ENCODE assay signal across 12 mouse cellular contexts in genomic region chr2:51752941-51753564, GRCm38 (mm10).
A peak's percentile ranks its signal among the peaks of the same experiment; 100 is the strongest.
DNase-seq lines count a peak whose midpoint lies in the region; ATAC-seq and TF ChIP-seq lines count a peak whose summit lies in the region.
"Had no signal": no experiment of that assay in that cellular context is flagged by ENCODE, and none has a peak within 500 bp of the region (broad histone marks: within the 10 kb centered on the region; RNA-seq: fewer than 3 reads in every experiment).

No protein-coding gene starts in this region.

- H3K9me3 ChIP-seq in forebrain, embryonic 11.5 days (ENCODE audit: control insufficient read depth, low read length), result no peaks in the 10 kb centered on the region
- H3K9me3 ChIP-seq in forebrain, embryonic 10.5 days, result no peaks in the 10 kb centered on the region
- H3K9me3 ChIP-seq in hindbrain, embryonic 11.5 days (ENCODE audit: control insufficient read depth, low read length), result no peaks in the 10 kb centered on the region
- no peaks in the 10 kb centered on the region for H3K9me3 ChIP-seq in midbrain, postnatal 0 days (ENCODE audit: low read length)
- H3K9me3 ChIP-seq: limb, embryonic 13.5 days had no signal

- H3K27ac ChIP-seq in forebrain, embryonic 11.5 days (ENCODE audit: low read depth, low read length), result 0 out of 2 replicates have a peak overlapping the region, but pooled peaks have one; percentile 34
- no peak overlapping the region for H3K27ac ChIP-seq in forebrain, embryonic 10.5 days
- peak overlapping the region; percentile 64 for H3K27ac ChIP-seq in hindbrain, embryonic 11.5 days (ENCODE audit: low read depth, low read length)
- H3K27ac ChIP-seq in midbrain, postnatal 0 days (ENCODE audit: low read depth, low read length), result no peak overlapping the region
- H3K27ac ChIP-seq: limb, embryonic 13.5 days had no signal

- 55% methylated on average over 12 of the region's 12 CpGs for WGBS in forebrain, embryonic 11.5 days
- 73% methylated on average over 12 of the region's 12 CpGs for WGBS in forebrain, embryonic 10.5 days
- 37% methylated on average over 12 of the region's 12 CpGs for WGBS in hindbrain, embryonic 11.5 days
- 13% methylated on average over 12 of the region's 12 CpGs for WGBS in midbrain, postnatal 0 days

- no peaks in the 10 kb centered on the region for H3K36me3 ChIP-seq in forebrain, embryonic 11.5 days (ENCODE audit: control insufficient read depth, insufficient read depth, low read length)
- no peaks in the 10 kb centered on the region for H3K36me3 ChIP-seq in forebrain, embryonic 10.5 days (replicated peaks)
- H3K36me3 ChIP-seq in hindbrain, embryonic 11.5 days (ENCODE audit: control insufficient read depth, insufficient read depth, low read length), result no peaks in the 10 kb centered on the region
- H3K36me3 ChIP-seq in midbrain, postnatal 0 days (ENCODE audit: insufficient read depth, low read length), result no peaks in the 10 kb centered on the region
- H3K36me3 ChIP-seq: limb, embryonic 13.5 days had no signal

- no peak overlapping the region for H3K4me3 ChIP-seq in forebrain, embryonic 11.5 days (ENCODE audit: low read depth, low read length)
- no peak overlapping the region for H3K4me3 ChIP-seq in forebrain, embryonic 10.5 days
- H3K4me3 ChIP-seq in hindbrain, embryonic 11.5 days (ENCODE audit: low read depth, low read length), result no peak overlapping the region
- no peak overlapping the region for H3K4me3 ChIP-seq in midbrain, postnatal 0 days (ENCODE audit: low read depth, low read length)
- H3K4me3 ChIP-seq: erythroblast, embryonic 14.5 days; limb, embryonic 13.5 days had no signal

- no peak overlapping the region for H3K4me2 ChIP-seq in forebrain, embryonic 11.5 days (ENCODE audit: low read depth, low read length, severe bottlenecking)
- H3K4me2 ChIP-seq in hindbrain, embryonic 11.5 days (replicated peaks; ENCODE audit: low read depth, low read length), result no peak overlapping the region
- H3K4me2 ChIP-seq in midbrain, postnatal 0 days (ENCODE audit: low read depth, low read length, poor library complexity, severe bottlenecking), result peak overlapping the region; percentile 21
- H3K4me2 ChIP-seq: limb, embryonic 13.5 days had no signal

- 0 out of 2 replicates have a peak, but pooled peaks cover 3% of the 10 kb centered on the region for H3K4me1 ChIP-seq in forebrain, embryonic 11.5 days (replicated peaks; ENCODE audit: control insufficient read depth, insufficient read depth, low read length)
- peaks cover 14% of the 10 kb centered on the region for H3K4me1 ChIP-seq in forebrain, embryonic 10.5 days
- H3K4me1 ChIP-seq in hindbrain, embryonic 11.5 days (replicated peaks; ENCODE audit: control insufficient read depth, insufficient read depth, low read length), result no peaks in the 10 kb centered on the region
- H3K4me1 ChIP-seq in midbrain, postnatal 0 days (ENCODE audit: insufficient read depth, low read length), result peaks cover 6% of the 10 kb centered on the region; the same call in 1 of the 2 replicates

- DNase-seq in forebrain, embryonic 11.5 days (ENCODE audit: low spot score), result no peak
- no peak for DNase-seq in forebrain, embryonic 10.5 days (ENCODE audit: extremely low spot score, low spot score)
- peak; percentile 44 for DNase-seq in cerebellum, adult 9-11 months
- peak; percentile 67 for DNase-seq in hindbrain, embryonic 11.5 days (ENCODE audit: low spot score)
- peak; percentile 80 for DNase-seq in midbrain, postnatal 0 days (ENCODE audit: low spot score)
- no peak for DNase-seq in kidney, postnatal 4 days
- DNase-seq in ovary, adult 18-20 months (ENCODE audit: low spot score), result no peak
- no peak for DNase-seq in right cerebral cortex, adult 2 months (ENCODE audit: low spot score in 2 of 2)
- DNase-seq: layer of hippocampus, adult 9-11 months had no signal

- H3K27me3 ChIP-seq in forebrain, embryonic 11.5 days (ENCODE audit: control insufficient read depth, insufficient read depth, low read length), result no peaks in the 10 kb centered on the region
- H3K27me3 ChIP-seq in forebrain, embryonic 10.5 days (ENCODE audit: poor library complexity, severe bottlenecking), result no peaks in the 10 kb centered on the region
- H3K27me3 ChIP-seq in hindbrain, embryonic 11.5 days (ENCODE audit: control insufficient read depth, insufficient read depth, low read length), result no peaks in the 10 kb centered on the region
- H3K27me3 ChIP-seq in midbrain, postnatal 0 days (ENCODE audit: insufficient read depth, low read length), result no peaks in the 10 kb centered on the region
- H3K27me3 ChIP-seq: limb, embryonic 13.5 days had no signal

- H3K9ac ChIP-seq in forebrain, embryonic 11.5 days (ENCODE audit: low read length), result no peak overlapping the region
- H3K9ac ChIP-seq in hindbrain, embryonic 11.5 days (ENCODE audit: low read depth, low read length), result no peak overlapping the region
- no peak overlapping the region for H3K9ac ChIP-seq in midbrain, postnatal 0 days (replicated peaks; ENCODE audit: low read length, poor library complexity, severe bottlenecking)
- H3K9ac ChIP-seq: limb, embryonic 13.5 days had no signal

- peak; percentile 79 for ATAC-seq in forebrain, embryonic 11.5 days (replicated peaks; ENCODE audit: low FRiP score)
- peak; percentile 93 for ATAC-seq in hindbrain, embryonic 11.5 days (ENCODE audit: low FRiP score)
- peak; percentile 38; the same call in 1 of the 2 replicates for ATAC-seq in midbrain, postnatal 0 days (ENCODE audit: low FRiP score)
- ATAC-seq: lung, postnatal 0 days had no signal

- TF ChIP-seq CTCF in midbrain, postnatal 0 days (IDR thresholded peaks at IDR 0.05), result peak; percentile 53

Comparison
In these comparisons a context has a peak if more than half of its experiments do, and no peak if none do; other contexts are left out.
1. H3K27ac ChIP-seq: peak in forebrain, embryonic 11.5 days (single experiment) and hindbrain, embryonic 11.5 days (single experiment); none in forebrain, embryonic 10.5 days (single experiment) and midbrain, postnatal 0 days (single experiment).
2. ATAC-seq: peak in every context shown above with its lines; median percentile 93 in hindbrain, embryonic 11.5 days; 79 in forebrain, embryonic 11.5 days; 38 in midbrain, postnatal 0 days.
3. DNase-seq: peak in cerebellum, adult 9-11 months (single experiment), hindbrain, embryonic 11.5 days (single experiment) and midbrain, postnatal 0 days (single experiment); none in forebrain, embryonic 11.5 days (single experiment), forebrain, embryonic 10.5 days (single experiment), kidney, postnatal 4 days (0 of 2), ovary, adult 18-20 months (single experiment) and right cerebral cortex, adult 2 months (0 of 2).